8 mouse cellular contexts compared by ENCODE assay signal in the genomic region with DNA sequence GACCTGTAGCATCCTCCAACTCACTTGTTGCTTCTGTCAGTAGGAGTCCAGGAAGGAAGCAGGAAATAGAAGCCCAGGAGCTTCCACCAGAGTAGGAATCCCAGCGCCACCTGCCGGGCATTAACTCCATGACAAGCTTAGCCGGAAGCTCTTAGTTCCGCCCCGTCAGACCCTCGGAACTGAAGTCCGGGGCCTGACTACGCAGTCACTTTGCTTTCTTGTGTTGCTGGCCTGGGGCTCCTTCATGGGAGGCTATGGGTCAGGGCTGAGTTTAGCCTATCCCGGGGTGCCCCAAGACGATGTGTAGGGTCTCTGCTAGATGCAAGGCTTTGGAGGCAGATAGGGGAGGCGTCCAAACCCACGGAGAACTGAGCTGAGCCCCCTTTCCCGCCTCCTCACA. TPM values are rescaled to one million over a fixed set of nuclear protein-coding genes. Genes with fewer than 3 reads are reported as not detected.
DNase-seq lines count a peak whose midpoint lies in the region; ATAC-seq and TF ChIP-seq lines count a peak whose summit lies in the region.

No protein-coding gene starts in this region.

- H3K27ac ChIP-seq in forebrain, embryonic 11.5 days (ENCODE audit: low read depth, low read length), result no peak overlapping the region
- no peak overlapping the region for H3K27ac ChIP-seq in heart, embryonic 16.5 days (ENCODE audit: low read length)
- H3K27ac ChIP-seq in liver, embryonic 14.5 days, result no peak overlapping the region
- no peak overlapping the region for H3K27ac ChIP-seq in stomach, embryonic 15.5 days

- peak; percentile 65 to 72 for DNase-seq in CD8-positive naive resting alpha-beta T cell, adult 2 months (ENCODE audit: low read depth in 2 of 2, low spot score in 2 of 2)
- DNase-seq in c-Kit-positive CD71-negative TER-119-negative erythroid progenitor cells, embryonic 14.5 days (ENCODE audit: low read depth), result peak; percentile 79
- DNase-seq in forebrain, embryonic 11.5 days (ENCODE audit: low spot score), result peak; percentile 94
- DNase-seq in kidney, postnatal 36 days, result peak; percentile 88 to 96
- peak; percentile 77 to 83 (median 77) for DNase-seq in liver, embryonic 14.5 days (ENCODE audit: low read depth in 3 of 3, low spot score in 3 of 3)
- DNase-seq in neural tube, embryonic 10.5 days (ENCODE audit: extremely low spot score, low spot score), result peak; percentile 91

- TF ChIP-seq EP300 in liver, embryonic 14.5 days (IDR thresholded peaks at IDR 0.05; ENCODE audit: low read depth), result no peak

- WGBS in forebrain, embryonic 11.5 days, result 2% methylated on average over 13 of the region's 13 CpGs
- 3% methylated on average over 13 of the region's 13 CpGs for WGBS in heart, embryonic 16.5 days
- 5% methylated on average over 13 of the region's 13 CpGs for WGBS in liver, embryonic 14.5 days (ENCODE audit: insufficient replicate concordance)
- WGBS in stomach, embryonic 15.5 days, result 4% methylated on average over 13 of the region's 13 CpGs

- ATAC-seq in forebrain, embryonic 11.5 days (replicated peaks; ENCODE audit: low FRiP score), result peak; percentile 63
- ATAC-seq in heart, embryonic 16.5 days (replicated peaks; ENCODE audit: extremely low read depth, insufficient read depth, low FRiP score), result peak; percentile 57
- peak; percentile 67 for ATAC-seq in liver, embryonic 14.5 days (ENCODE audit: insufficient read depth)
- peak; percentile 51; the same call in 1 of the 2 replicates for ATAC-seq in stomach, embryonic 15.5 days (ENCODE audit: insufficient read depth, low FRiP score, low read depth)

- no peaks in the 10 kb centered on the region for H3K4me1 ChIP-seq in forebrain, embryonic 11.5 days (replicated peaks; ENCODE audit: control insufficient read depth, insufficient read depth, low read length)
- H3K4me1 ChIP-seq in heart, embryonic 16.5 days (ENCODE audit: control insufficient read depth, insufficient read depth, low read length), result peaks cover 3% of the 10 kb centered on the region; the same call in 1 of the 2 replicates
- H3K4me1 ChIP-seq in liver, embryonic 14.5 days (replicated peaks; ENCODE audit: control insufficient read depth in 2 of 2, insufficient read depth in 2 of 2, low read length in 1 of 2), result peaks cover 11 to 23% of the 10 kb centered on the region in 2 experiments
- H3K4me1 ChIP-seq in stomach, embryonic 15.5 days, result peaks cover 3% of the 10 kb centered on the region; the same call in 1 of the 2 replicates

- no peaks in the 10 kb centered on the region for H3K9me3 ChIP-seq in forebrain, embryonic 11.5 days (ENCODE audit: control insufficient read depth, low read length)
- H3K9me3 ChIP-seq in heart, embryonic 16.5 days (replicated peaks; ENCODE audit: control insufficient read depth, low read length), result no peaks in the 10 kb centered on the region
- H3K9me3 ChIP-seq in liver, embryonic 14.5 days (ENCODE audit: control insufficient read depth, low read length), result no peaks in the 10 kb centered on the region
- no peaks in the 10 kb centered on the region for H3K9me3 ChIP-seq in stomach, embryonic 15.5 days

- H3K36me3 ChIP-seq in forebrain, embryonic 11.5 days (ENCODE audit: control insufficient read depth, insufficient read depth, low read length), result no peaks in the 10 kb centered on the region
- H3K36me3 ChIP-seq in heart, embryonic 16.5 days (ENCODE audit: control insufficient read depth, insufficient read depth), result no peaks in the 10 kb centered on the region
- H3K36me3 ChIP-seq in liver, embryonic 14.5 days (replicated peaks; ENCODE audit: control insufficient read depth, insufficient read depth, low read depth), result no peaks in the 10 kb centered on the region
- no peaks in the 10 kb centered on the region for H3K36me3 ChIP-seq in stomach, embryonic 15.5 days

- TF ChIP-seq CTCF in liver, embryonic 14.5 days (IDR thresholded peaks at IDR 0.05; ENCODE audit: low read depth), result peak; percentile 96

- peak overlapping the region; percentile 9; the same call in 1 of the 2 replicates for H3K4me3 ChIP-seq in forebrain, embryonic 11.5 days (ENCODE audit: low read depth, low read length)
- peak overlapping the region; percentile 57 for H3K4me3 ChIP-seq in heart, embryonic 16.5 days (ENCODE audit: low read length)
- peak overlapping the region; percentile 36 to 72 for H3K4me3 ChIP-seq in liver, embryonic 14.5 days (ENCODE audit: insufficient read depth in 1 of 2, low read depth in 2 of 2, low read length in 2 of 2)
- peak overlapping the region; percentile 38 for H3K4me3 ChIP-seq in stomach, embryonic 15.5 days (replicated peaks)

- peak overlapping the region; percentile 44 for H3K4me2 ChIP-seq in forebrain, embryonic 11.5 days (ENCODE audit: low read depth, low read length, severe bottlenecking)
- peak overlapping the region; percentile 93 for H3K4me2 ChIP-seq in heart, embryonic 16.5 days (ENCODE audit: low read depth, low read length)
- peak overlapping the region; percentile 52 for H3K4me2 ChIP-seq in liver, embryonic 14.5 days (ENCODE audit: low read depth)
- peak overlapping the region; percentile 79 for H3K4me2 ChIP-seq in stomach, embryonic 15.5 days

- peak overlapping the region; percentile 41 for H3K9ac ChIP-seq in forebrain, embryonic 11.5 days (ENCODE audit: low read length)
- H3K9ac ChIP-seq in heart, embryonic 16.5 days (ENCODE audit: low read length), result peak overlapping the region; percentile 75
- peak overlapping the region; percentile 2 for H3K9ac ChIP-seq in liver, embryonic 14.5 days (replicated peaks)
- no peak overlapping the region; the same call in 1 of the 2 replicates for H3K9ac ChIP-seq in stomach, embryonic 15.5 days

- no peaks in the 10 kb centered on the region for H3K27me3 ChIP-seq in forebrain, embryonic 11.5 days (ENCODE audit: control insufficient read depth, insufficient read depth, low read length)
- H3K27me3 ChIP-seq in heart, embryonic 16.5 days (ENCODE audit: control insufficient read depth, insufficient read depth, low read length), result peaks cover 3% of the 10 kb centered on the region; the same call in 1 of the 2 replicates
- H3K27me3 ChIP-seq in liver, embryonic 14.5 days (ENCODE audit: control insufficient read depth, insufficient read depth, low read length), result no peaks in the 10 kb centered on the region
- peaks cover 9% of the 10 kb centered on the region; the same call in 1 of the 2 replicates for H3K27me3 ChIP-seq in stomach, embryonic 15.5 days (replicated peaks)

RNA-seq across cellular contexts. Expression of a gene that starts 19.7 kb away (rescaled TPM):
- 9.0 and 9.4 TPM in 2 replicates for polyA plus RNA-seq in forebrain, embryonic 11.5 days (2014; fragmentation: Nextera tagmentation; extraction: Ambion mirVana)
- 3.2 and 3.8 TPM in 2 replicates for polyA plus RNA-seq in heart, embryonic 16.5 days (2015; fragmentation: Nextera tagmentation; extraction: Ambion mirVana)
- 1.9 and 2.1 TPM in 2 replicates for polyA plus RNA-seq in liver, embryonic 14.5 days (2012; rRNA removed)
- polyA plus RNA-seq in liver, embryonic 14.5 days (2014; fragmentation: Nextera tagmentation; extraction: Ambion mirVana), result 1.7 and 1.9 TPM in 2 replicates
- polyA plus RNA-seq in stomach, embryonic 15.5 days (2015; fragmentation: Nextera tagmentation; extraction: Ambion mirVana), result 10.2 and 10.9 TPM in 2 replicates

RNA-seq across cellular contexts. Expression of a gene that starts 20.5 kb away (rescaled TPM):
- polyA plus RNA-seq in forebrain, embryonic 11.5 days (2014; fragmentation: Nextera tagmentation; extraction: Ambion mirVana), result 16.3 and 16.5 TPM in 2 replicates
- 17.5 and 19.9 TPM in 2 replicates for polyA plus RNA-seq in heart, embryonic 16.5 days (2015; fragmentation: Nextera tagmentation; extraction: Ambion mirVana)
- polyA plus RNA-seq in liver, embryonic 14.5 days (2012; rRNA removed), result 7.5 and 13.8 TPM in 2 replicates
- polyA plus RNA-seq in liver, embryonic 14.5 days (2014; fragmentation: Nextera tagmentation; extraction: Ambion mirVana), result 24.0 and 26.5 TPM in 2 replicates
- polyA plus RNA-seq in stomach, embryonic 15.5 days (2015; fragmentation: Nextera tagmentation; extraction: Ambion mirVana), result 25.7 and 27.4 TPM in 2 replicates
